Mouse (Mus musculus) CH12.LX (cell line): ENCODE data around the gene Zfpl1. TPM values are rescaled to one million over a fixed set of nuclear protein-coding genes. Genes with fewer than 3 reads are reported as not detected.
A peak's percentile ranks its signal among the peaks of the same experiment; 100 is the strongest.

Experiments used
- DNase-seq: peaks from one replicate; pipeline ENCODE4 v3.0.0-alpha.2; 2013; ENCODE audit errors: extremely low read depth
- H3K27ac ChIP-seq: 2 replicates; pipeline ENCODE4 v1.5.1; 2012; ENCODE audit warnings: low read depth, mild to moderate bottlenecking, control low read depth, moderate library complexity; ENCODE audit not compliant: insufficient read depth
- H3K27me3 ChIP-seq: replicated peaks from 2 replicates; pipeline ENCODE3; 2012; ENCODE audit warnings: inconsistent platforms
- H3K36me3 ChIP-seq, 2 experiments: replicated peaks in 1 of 2; 2 replicates each; pipeline versions ENCODE3 to v1.6.1; 2012; ENCODE audit warnings: inconsistent platforms in 1 of 2, low read length in 1 of 2, mild to moderate bottlenecking in 1 of 2, mixed read lengths in 1 of 2, moderate library complexity in 1 of 2; ENCODE audit not compliant: control insufficient read depth in 1 of 2, insufficient read depth in 1 of 2
- H3K4me1 ChIP-seq, 2 experiments: 2 replicates each; pipeline ENCODE4 v1.6.1; 2012; ENCODE audit warnings: inconsistent platforms in 1 of 2, moderate library complexity in 1 of 2; ENCODE audit not compliant: insufficient read depth in 2 of 2, control insufficient read depth in 1 of 2
- H3K4me2 ChIP-seq: 2 replicates; pipeline ENCODE4 v1.6.1; 2012; ENCODE audit warnings: low read depth, mild to moderate bottlenecking, control low read depth; ENCODE audit not compliant: poor library complexity, insufficient read depth, severe bottlenecking
- H3K4me3 ChIP-seq, 3 experiments: fragments of 150-350 bp in 1 of 3; sonication (generic) in 1 of 3; replicated peaks in 1 of 3; 2 replicates each; pipeline versions ENCODE3 to v1.5.1; 2011 to 2012; ENCODE audit warnings: low read depth in 2 of 3, low read length in 2 of 3, mild to moderate bottlenecking in 2 of 3, moderate library complexity in 2 of 3, control low read depth in 1 of 3, improper control_type of control experiment in 1 of 3, inconsistent platforms in 1 of 3, mixed read lengths in 1 of 3; ENCODE audit not compliant: poor library complexity in 1 of 3
- H3K79me2 ChIP-seq: replicated peaks from 2 replicates; pipeline ENCODE4 v1.6.1; 2012; ENCODE audit warnings: mild to moderate bottlenecking, moderate library complexity; ENCODE audit not compliant: control insufficient read depth, poor library complexity, insufficient read depth, severe bottlenecking; ENCODE audit errors: extremely low read depth
- H3K9ac ChIP-seq: 2 replicates; pipeline ENCODE4 v1.6.1; 2012; ENCODE audit warnings: low read depth, mild to moderate bottlenecking, control low read depth, moderate library complexity; ENCODE audit not compliant: insufficient read depth
- H3K9me3 ChIP-seq: replicated peaks from 2 replicates; pipeline ENCODE3; 2012; ENCODE audit warnings: low read length, inconsistent platforms, mixed read lengths
- BHLHE40 ChIP-seq: IDR thresholded peaks from 2 replicates; pipeline ENCODE4 v1.6.1; 2011; ENCODE audit warnings: mild to moderate bottlenecking, low read depth, low read length, improper control_type of control experiment
- CHD1 ChIP-seq: IDR thresholded peaks from 2 replicates; pipeline ENCODE4 v1.6.1; 2012; ENCODE audit warnings: low read depth, low read length, improper control_type of control experiment, inconsistent platforms
- CHD2 ChIP-seq: IDR thresholded peaks from 2 replicates; pipeline ENCODE4 v1.6.1; 2011; ENCODE audit warnings: low read length, improper control_type of control experiment
- ELF1 ChIP-seq: IDR thresholded peaks from 2 replicates; pipeline ENCODE4 v1.6.1; 2014; ENCODE audit warnings: low read depth, mild to moderate bottlenecking, inconsistent platforms, low read length, improper control_type of control experiment
- EP300 ChIP-seq: IDR thresholded peaks from 2 replicates; pipeline ENCODE4 v1.6.1; 2011; ENCODE audit warnings: low read length, improper control_type of control experiment
- ETS1 ChIP-seq: conservative IDR thresholded peaks from 2 replicates; pipeline ENCODE4 v1.6.1; 2012; ENCODE audit warnings: low read depth, mild to moderate bottlenecking, inconsistent platforms, low read length, improper control_type of control experiment, moderate library complexity
- HCFC1 ChIP-seq: IDR thresholded peaks from 2 replicates; pipeline ENCODE4 v1.6.1; 2012; ENCODE audit warnings: low read depth, mild to moderate bottlenecking, inconsistent platforms, low read length, improper control_type of control experiment
- IRF4 ChIP-seq: IDR thresholded peaks from 2 replicates; pipeline ENCODE4 v1.6.1; 2014; ENCODE audit warnings: low read depth, mild to moderate bottlenecking, inconsistent platforms, low read length, improper control_type of control experiment
- JUN ChIP-seq: IDR thresholded peaks from 2 replicates; pipeline ENCODE4 v1.6.1; 2011; ENCODE audit warnings: low read depth, mild to moderate bottlenecking, low read length, improper control_type of control experiment, moderate library complexity; ENCODE audit not compliant: insufficient read depth
- KAT2A ChIP-seq: IDR thresholded peaks from 2 replicates; pipeline ENCODE4 v1.6.1; 2012; ENCODE audit warnings: low read length, improper control_type of control experiment, inconsistent platforms; ENCODE audit not compliant: insufficient replicate concordance
- MAFK ChIP-seq: IDR thresholded peaks from 2 replicates; pipeline ENCODE4 v1.6.1; 2011; ENCODE audit warnings: low read length, improper control_type of control experiment; ENCODE audit not compliant: insufficient replicate concordance
- MXI1 ChIP-seq: IDR thresholded peaks from 2 replicates; pipeline ENCODE4 v1.6.1; 2011; ENCODE audit warnings: mild to moderate bottlenecking, low read depth, low read length, improper control_type of control experiment
- PAX5 ChIP-seq: IDR thresholded peaks from 2 replicates; pipeline ENCODE4 v1.6.1; 2012; ENCODE audit warnings: low read length, inconsistent platforms, mixed read lengths
- RAD21 ChIP-seq: IDR thresholded peaks from 2 replicates; pipeline ENCODE4 v1.6.1; 2011; ENCODE audit warnings: low read depth, mild to moderate bottlenecking, low read length, improper control_type of control experiment, moderate library complexity
- SMC3 ChIP-seq: IDR thresholded peaks from 2 replicates; pipeline ENCODE4 v1.6.1; 2011; ENCODE audit warnings: low read depth, low read length, improper control_type of control experiment
- TBP ChIP-seq: conservative IDR thresholded peaks from 2 replicates; pipeline ENCODE4 v1.6.1; 2011; ENCODE audit warnings: low read depth, low read length, improper control_type of control experiment
- ZC3H11A ChIP-seq: IDR thresholded peaks from 2 replicates; pipeline ENCODE4 v1.6.1; 2012; ENCODE audit warnings: low read depth, mild to moderate bottlenecking, inconsistent platforms, low read length, improper control_type of control experiment
- ZKSCAN1 ChIP-seq: IDR thresholded peaks from 2 replicates; pipeline ENCODE4 v1.6.1; 2012; ENCODE audit warnings: low read depth, inconsistent platforms, low read length, improper control_type of control experiment, borderline replicate concordance
- dilution Hi-C: fragments of 300-500 bp; cut with MboI; formaldehyde crosslinking; loops from 2 replicates; pipeline ENCODE4 v1.14.3; 2020; ENCODE audit warnings: low sequenced_read_pairs; ENCODE audit not compliant: extremely low pct_unique_long_range_greater_than_20kb, extremely low pct_ligation_motif_present
- in situ Hi-C: fragments of 300-500 bp; cut with MboI; formaldehyde crosslinking; loops from 3 replicates; pipeline ENCODE4 v1.14.3; 2019; ENCODE audit warnings: low sequenced_read_pairs, low pct_ligation_motif_present, low pct_unique_long_range_greater_than_20kb, mixed read lengths
- polyA plus RNA-seq: library from polyadenylated mRNA; unstranded; fragments of >175 nt; gene quantifications from 2 replicates; pipeline ENCODE4 v1.2.1, GENCODE M21; 2012; ENCODE audit warnings: low read depth; ENCODE audit not compliant: insufficient read length
- total RNA-seq, 2 experiments: library from RNA; depleted of rRNA; stranded (reverse); fragments of 300-350 nt in 1 of 2; fragments of >200 nt in 1 of 2; gene quantifications; 2 replicates each; pipeline ENCODE4 v1.2.3; 2012 to 2014

Zfpl1 gene
- total and polyA plus RNA-seq, 3 experiments, result 26.1 to 40.9 (median 26.8) TPM

- dilution Hi-C loops (no loop called here), in situ Hi-C loops (no loop called here)
- peak overlapping the region; percentile 78 to 90 (median 84) for H3K4me3 ChIP-seq
- no peak for DNase-seq
- H3K9me3 ChIP-seq, result no peaks in the 10 kb centered on the region
- no peaks in the 10 kb centered on the region for H3K27me3 ChIP-seq
- H3K4me2 ChIP-seq, result peak overlapping the region; percentile 70
- TF ChIP-seq ELF1, result 0 out of 2 replicates have a peak, but pooled peaks have one; percentile 15
- no peak for TF ChIP-seq CHD2
- TF ChIP-seq MXI1, result no peak
- peak overlapping the region; percentile 74 for H3K9ac ChIP-seq
- H3K27ac ChIP-seq, result peak overlapping the region; percentile 94
- H3K36me3 ChIP-seq, result peaks cover 36 to 72% of the 10 kb centered on the region in 2 experiments
- peaks cover 14% of the 10 kb centered on the region for H3K79me2 ChIP-seq
- H3K4me1 ChIP-seq, result peaks cover 11 to 43% of the 10 kb centered on the region in 2 experiments; a peak in 3 of 4 replicates
Measured at GRCm38 (mm10) chr19:6117346-6117985, 32.7 kb upstream of the Zfpl1 start.

GRCm38 (mm10) chr19:6116113-6116850 is 31.5 kb upstream of the Zfpl1 start:
- dilution Hi-C loops (no loop called here), in situ Hi-C loops (no loop called here)
- Histone ChIP-seq H3K9ac (peak overlapping the region; percentile 74; the same call in 1 of the 2 replicates), H3K9me3 (no peaks in the 10 kb centered on the region), H3K4me3 (no peak overlapping the region), H3K27me3 (no peaks in the 10 kb centered on the region), H3K4me1 (peaks cover 11 to 46% of the 10 kb centered on the region in 2 experiments; a peak in 3 of 4 replicates), H3K36me3 (peaks cover 32 to 72% of the 10 kb centered on the region in 2 experiments), H3K4me2 (peak overlapping the region; percentile 70; the same call in 1 of the 2 replicates), H3K79me2 (peaks cover 14% of the 10 kb centered on the region), H3K27ac (no peak overlapping the region)
- no peak for TF ChIP-seq ELF1
- TF ChIP-seq ZC3H11A, result no peak
- no peak for TF ChIP-seq KAT2A
- no peak for TF ChIP-seq MAFK
- no peak for TF ChIP-seq IRF4
- TF ChIP-seq HCFC1, result no peak
- no peak for TF ChIP-seq JUN
- TF ChIP-seq ETS1, result no peak
- TF ChIP-seq CHD1, result no peak
- TF ChIP-seq ZKSCAN1, result no peak
- TF ChIP-seq PAX5, result no peak
- TF ChIP-seq EP300, result no peak
- no peak for TF ChIP-seq SMC3
- no peak for TF ChIP-seq TBP
- no peak for TF ChIP-seq MXI1
- TF ChIP-seq BHLHE40, result no peak
- no peak for TF ChIP-seq RAD21
- no peak for DNase-seq
